Mouse (Mus musculus): Measurements from ENCODE around the gene Hist1h2bf. TPM values are rescaled to one million over a fixed set of nuclear protein-coding genes. Genes with fewer than 3 reads are reported as not detected.
"Not testable (repeated sequence)": the region's sequence is repeated elsewhere in the genome, so short reads cannot be mapped to it uniquely, and the experiment has no call there.

Hist1h2bf gene
- polyA plus RNA-seq, 1 experiment from 2014 or later, result 2.1 TPM

DNA sequence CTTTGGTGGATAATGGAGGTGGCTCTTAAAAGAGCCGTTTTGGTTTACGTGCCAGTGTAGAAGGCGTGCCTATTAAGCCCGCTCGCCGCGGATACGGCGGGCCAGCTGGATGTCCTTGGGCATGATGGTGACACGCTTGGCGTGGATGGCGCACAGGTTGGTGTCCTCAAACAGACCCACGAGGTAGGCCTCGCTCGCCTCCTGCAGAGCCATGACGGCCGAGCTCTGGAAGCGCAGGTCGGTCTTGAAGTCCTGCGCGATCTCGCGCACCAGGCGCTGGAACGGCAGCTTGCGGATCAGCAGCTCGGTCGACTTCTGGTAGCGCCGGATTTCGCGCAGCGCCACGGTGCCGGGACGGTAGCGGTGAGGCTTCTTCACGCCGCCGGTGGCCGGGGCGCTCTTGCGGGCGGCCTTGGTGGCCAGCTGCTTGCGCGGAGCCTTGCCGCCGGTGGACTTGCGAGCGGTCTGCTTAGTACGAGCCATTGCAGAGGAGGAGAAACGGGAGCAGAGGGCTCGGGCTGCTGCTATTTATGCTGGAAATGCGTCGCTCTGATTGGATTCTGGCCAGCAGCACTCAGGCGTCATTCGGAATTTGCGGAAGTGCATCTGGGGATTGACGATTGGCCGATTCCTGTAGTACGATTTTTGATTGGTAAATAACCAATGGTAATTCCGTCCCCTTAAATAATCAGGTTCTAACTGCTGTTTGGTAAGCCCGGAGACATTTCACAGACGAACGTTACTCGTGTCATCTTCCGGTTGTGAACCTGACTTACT is 11.9 kb downstream of the Hist1h2bf start, which contains the start of gene Hist1h3e:
Hist1h3e (minus strand) TSS at position 487 of the 777 bp plus-strand sequence.
- peak within 1 kb of the TSS; percentile 57 for H3K9ac ChIP-seq (replicated peaks; ENCODE audit: low read depth, low read length)
- ATAC-seq, result peak; percentile 94

GRCm38 (mm10) chr13:23561531-23561882 is 12.5 kb downstream of the Hist1h2bf start:
- H3K4me3 ChIP-seq (replicated peaks; ENCODE audit: low read length), result peak overlapping the region; percentile 42
- H3K27me3 ChIP-seq (replicated peaks; ENCODE audit: control insufficient read depth, insufficient read depth, low read length); ATAC-seq; H3K4me1 ChIP-seq (replicated peaks; ENCODE audit: control insufficient read depth, insufficient read depth, low read length); H3K36me3 ChIP-seq (ENCODE audit: control insufficient read depth, insufficient read depth); H3K9me3 ChIP-seq (ENCODE audit: control insufficient read depth, low read length): not testable (repeated sequence)
- peak overlapping the region; percentile 53 for H3K9ac ChIP-seq (replicated peaks; ENCODE audit: low read depth, low read length)
- H3K27ac ChIP-seq (ENCODE audit: low read length), result peak overlapping the region; percentile 98; the same call in 1 of the 2 replicates
- 0% methylated on average over 2 of the region's 5 CpGs for WGBS
- peak overlapping the region; percentile 48 for H3K4me2 ChIP-seq (ENCODE audit: low read length)

More for the DNA sequence above, 11.9 kb downstream of the Hist1h2bf start, which contains the start of gene Hist1h3e:
- not testable (repeated sequence) for H3K9me3 ChIP-seq (ENCODE audit: control insufficient read depth, low read length); H3K4me1 ChIP-seq (replicated peaks; ENCODE audit: control insufficient read depth, insufficient read depth, low read length); H3K36me3 ChIP-seq (ENCODE audit: control insufficient read depth, insufficient read depth); H3K27me3 ChIP-seq (replicated peaks; ENCODE audit: control insufficient read depth, insufficient read depth, low read length)
- H3K4me3 ChIP-seq (replicated peaks; ENCODE audit: low read length), result peak within 1 kb of the TSS; percentile 42
- WGBS, result under 1% methylated on average over 57 of the region's 67 CpGs
- H3K4me2 ChIP-seq (ENCODE audit: low read length), result peak within 1 kb of the TSS; percentile 82
- peak within 1 kb of the TSS; percentile 98 for H3K27ac ChIP-seq (ENCODE audit: low read length)

DNA sequence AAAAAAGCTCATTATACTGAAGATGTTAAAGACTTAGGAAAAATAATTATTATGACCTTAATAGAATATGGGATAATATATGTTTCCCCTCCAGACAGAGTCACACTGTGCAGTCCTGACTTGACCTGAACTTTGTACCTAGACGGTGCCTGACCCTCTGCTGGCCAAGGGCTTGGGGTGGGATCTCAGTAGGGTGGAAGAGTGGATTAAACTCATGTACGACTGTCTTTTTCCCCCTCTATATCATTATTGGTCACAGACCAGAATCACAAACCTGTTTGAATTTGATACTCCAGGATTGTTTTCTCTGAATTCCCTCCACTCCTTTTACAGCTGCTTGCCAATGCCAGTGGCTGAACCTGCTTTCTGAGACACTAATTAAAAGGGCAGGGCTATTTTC is 13.3 kb downstream of the Hist1h2bf start:
- ATAC-seq; H3K9ac ChIP-seq (replicated peaks; ENCODE audit: low read depth, low read length); H3K27me3 ChIP-seq (replicated peaks; ENCODE audit: control insufficient read depth, insufficient read depth, low read length); H3K4me2 ChIP-seq (ENCODE audit: low read length); H3K4me3 ChIP-seq (replicated peaks; ENCODE audit: low read length); H3K9me3 ChIP-seq (ENCODE audit: control insufficient read depth, low read length); H3K36me3 ChIP-seq (ENCODE audit: control insufficient read depth, insufficient read depth); H3K4me1 ChIP-seq (replicated peaks; ENCODE audit: control insufficient read depth, insufficient read depth, low read length); H3K27ac ChIP-seq (ENCODE audit: low read length): not testable (repeated sequence)
- 25% methylated on average over 2 of the region's 2 CpGs for WGBS

DNA sequence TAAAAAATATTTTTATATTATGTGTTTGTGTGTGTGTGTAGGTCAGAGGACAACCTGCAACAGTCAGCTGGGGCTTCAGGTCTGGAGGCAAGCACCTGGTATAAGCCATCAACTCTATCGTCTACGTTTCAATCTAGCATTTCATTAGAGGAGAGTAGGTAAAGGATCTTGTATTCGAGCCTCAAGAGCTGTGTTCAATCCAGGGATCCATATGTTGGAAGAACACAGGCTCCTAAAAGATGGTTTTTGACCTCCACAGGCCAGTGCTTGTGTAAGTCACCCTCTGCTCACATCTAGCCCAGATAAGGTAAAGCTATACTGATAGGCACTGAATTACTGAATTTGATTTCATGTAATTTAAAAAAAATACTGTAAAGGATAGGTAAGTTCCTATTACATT is 17.1 kb downstream of the Hist1h2bf start:
- Histone ChIP-seq H3K27me3 (replicated peaks; ENCODE audit: control insufficient read depth, insufficient read depth, low read length) (no peaks in the 10 kb centered on the region), H3K9me3 (ENCODE audit: control insufficient read depth, low read length) (no peaks in the 10 kb centered on the region), H3K4me2 (ENCODE audit: low read length) (no peak overlapping the region), H3K27ac (ENCODE audit: low read length) (no peak overlapping the region), H3K36me3 (ENCODE audit: control insufficient read depth, insufficient read depth) (no peaks in the 10 kb centered on the region), H3K4me3 (replicated peaks; ENCODE audit: low read length) (no peak overlapping the region), H3K9ac (replicated peaks; ENCODE audit: low read depth, low read length) (no peak overlapping the region), H3K4me1 (replicated peaks; ENCODE audit: control insufficient read depth, insufficient read depth, low read length) (peaks cover 14% of the 10 kb centered on the region)
- ATAC-seq, result no peak
- 60% methylated on average over 3 of the region's 3 CpGs for WGBS

- WGBS, result under 1% methylated on average over 18 of the region's 18 CpGs
- Histone ChIP-seq H3K4me1 (replicated peaks; ENCODE audit: control insufficient read depth, insufficient read depth, low read length) (peaks cover 15% of the 10 kb centered on the region), H3K27ac (ENCODE audit: low read length) (peak overlapping the region; percentile 80), H3K4me2 (ENCODE audit: low read length) (peak overlapping the region; percentile 99), H3K36me3 (ENCODE audit: control insufficient read depth, insufficient read depth) (no peaks in the 10 kb centered on the region), H3K9me3 (ENCODE audit: control insufficient read depth, low read length) (no peaks in the 10 kb centered on the region), H3K27me3 (replicated peaks; ENCODE audit: control insufficient read depth, insufficient read depth, low read length) (no peaks in the 10 kb centered on the region), H3K4me3 (replicated peaks; ENCODE audit: low read length) (peak overlapping the region; percentile 58), H3K9ac (replicated peaks; ENCODE audit: low read depth, low read length) (peak overlapping the region; percentile 68)
- ATAC-seq, result peak; percentile 83
These were observed 18.1 kb downstream of the Hist1h2bf start for GRCm38 (mm10) chr13:23555839-23556416.

- Histone ChIP-seq H3K4me2 (ENCODE audit: low read length) (peak overlapping the region; percentile 99), H3K4me3 (replicated peaks; ENCODE audit: low read length) (peak overlapping the region; percentile 58), H3K4me1 (replicated peaks; ENCODE audit: control insufficient read depth, insufficient read depth, low read length) (peaks cover 16% of the 10 kb centered on the region), H3K9ac (replicated peaks; ENCODE audit: low read depth, low read length) (peak overlapping the region; percentile 68), H3K9me3 (ENCODE audit: control insufficient read depth, low read length) (no peaks in the 10 kb centered on the region), H3K36me3 (ENCODE audit: control insufficient read depth, insufficient read depth) (no peaks in the 10 kb centered on the region), H3K27ac (ENCODE audit: low read length) (peak overlapping the region; percentile 80), H3K27me3 (replicated peaks; ENCODE audit: control insufficient read depth, insufficient read depth, low read length) (no peaks in the 10 kb centered on the region)
- WGBS, result under 1% methylated on average over 54 of the region's 54 CpGs
- ATAC-seq, result peak; percentile 84
These were observed 18.8 kb downstream of the Hist1h2bf start for GRCm38 (mm10) chr13:23554925-23555838.

DNA sequence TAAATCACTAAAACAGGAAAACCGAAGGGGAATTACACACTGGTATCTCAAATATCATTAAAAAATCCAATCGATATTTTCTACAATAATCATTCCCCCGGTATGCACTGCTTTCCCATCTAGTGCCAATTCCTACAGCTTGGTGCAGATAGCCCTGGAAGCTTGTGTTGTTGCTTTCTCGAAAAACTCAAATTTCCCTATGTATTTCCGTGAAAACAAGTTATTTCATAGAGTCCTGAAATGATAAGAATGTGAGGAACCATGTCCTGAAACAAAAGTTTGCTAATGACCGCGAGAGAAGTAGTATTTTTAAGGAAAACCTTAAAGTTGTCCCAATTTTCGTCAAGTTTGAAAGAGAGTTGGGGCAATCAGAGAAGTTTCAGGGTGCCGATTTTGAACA is 19.6 kb downstream of the Hist1h2bf start:
- 17% methylated on average over 9 of the region's 9 CpGs for WGBS
- H3K36me3 ChIP-seq (ENCODE audit: control insufficient read depth, insufficient read depth), result no peaks in the 10 kb centered on the region
- peak overlapping the region; percentile 80 for H3K27ac ChIP-seq (ENCODE audit: low read length)
- no peaks in the 10 kb centered on the region for H3K27me3 ChIP-seq (replicated peaks; ENCODE audit: control insufficient read depth, insufficient read depth, low read length)
- H3K9ac ChIP-seq (replicated peaks; ENCODE audit: low read depth, low read length), result peak overlapping the region; percentile 45
- ATAC-seq, result no peak
- H3K4me3 ChIP-seq (replicated peaks; ENCODE audit: low read length), result peak overlapping the region; percentile 58
- H3K4me1 ChIP-seq (replicated peaks; ENCODE audit: control insufficient read depth, insufficient read depth, low read length), result peaks cover 16% of the 10 kb centered on the region
- no peaks in the 10 kb centered on the region for H3K9me3 ChIP-seq (ENCODE audit: control insufficient read depth, low read length)
- H3K4me2 ChIP-seq (ENCODE audit: low read length), result peak overlapping the region; percentile 99

DNA sequence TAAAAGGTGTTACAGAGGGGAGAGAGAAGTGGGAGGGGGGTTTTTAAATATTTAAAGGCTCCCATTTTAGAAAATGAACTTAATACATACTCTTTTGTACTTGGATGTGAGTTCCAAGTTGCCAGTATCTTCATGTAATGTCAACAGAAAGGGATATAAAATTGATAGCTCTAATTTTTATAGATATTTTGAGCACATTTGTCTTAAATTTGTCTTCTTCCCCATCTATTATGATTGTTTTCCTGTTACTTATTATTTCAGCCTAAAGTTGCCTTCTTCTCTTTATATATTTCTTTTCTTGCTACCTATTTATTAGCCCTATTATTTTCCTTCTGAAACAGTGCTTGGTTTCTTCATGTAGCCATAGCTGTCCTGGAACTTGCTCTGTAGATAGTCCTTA is 21.0 kb downstream of the Hist1h2bf start, which contains the start of gene Hist1h1d:
Hist1h1d (plus strand) TSS at position 301 of the 400 bp plus-strand sequence.
- H3K36me3 ChIP-seq (ENCODE audit: control insufficient read depth, insufficient read depth), result no peaks in the 10 kb centered on the region
- H3K27ac ChIP-seq (ENCODE audit: low read length), result peak within 1 kb of the TSS; percentile 80
- ATAC-seq, result no peak
- H3K9me3 ChIP-seq (ENCODE audit: control insufficient read depth, low read length), result no peaks in the 10 kb centered on the region
- peaks cover 16% of the 10 kb centered on the region for H3K4me1 ChIP-seq (replicated peaks; ENCODE audit: control insufficient read depth, insufficient read depth, low read length)
- peak within 1 kb of the TSS; percentile 62 for H3K4me2 ChIP-seq (ENCODE audit: low read length)
- no peaks in the 10 kb centered on the region for H3K27me3 ChIP-seq (replicated peaks; ENCODE audit: control insufficient read depth, insufficient read depth, low read length)
- no peak within 1 kb of the TSS for H3K9ac ChIP-seq (replicated peaks; ENCODE audit: low read depth, low read length)
- no peak within 1 kb of the TSS for H3K4me3 ChIP-seq (replicated peaks; ENCODE audit: low read length)

Data from forebrain, embryonic 16.5 days (tissue).